Mouse (Mus musculus) cerebellum, postnatal 25 days (tissue): ENCODE measurements around the gene Gmnc.

ENCODE experiments used
- DNase-seq, 2 experiments: peaks; one replicate each; pipeline ENCODE4 v3.0.0; 2021; ENCODE audit warnings: mixed read lengths in 2 of 2

Gene Gmnc

DNA sequence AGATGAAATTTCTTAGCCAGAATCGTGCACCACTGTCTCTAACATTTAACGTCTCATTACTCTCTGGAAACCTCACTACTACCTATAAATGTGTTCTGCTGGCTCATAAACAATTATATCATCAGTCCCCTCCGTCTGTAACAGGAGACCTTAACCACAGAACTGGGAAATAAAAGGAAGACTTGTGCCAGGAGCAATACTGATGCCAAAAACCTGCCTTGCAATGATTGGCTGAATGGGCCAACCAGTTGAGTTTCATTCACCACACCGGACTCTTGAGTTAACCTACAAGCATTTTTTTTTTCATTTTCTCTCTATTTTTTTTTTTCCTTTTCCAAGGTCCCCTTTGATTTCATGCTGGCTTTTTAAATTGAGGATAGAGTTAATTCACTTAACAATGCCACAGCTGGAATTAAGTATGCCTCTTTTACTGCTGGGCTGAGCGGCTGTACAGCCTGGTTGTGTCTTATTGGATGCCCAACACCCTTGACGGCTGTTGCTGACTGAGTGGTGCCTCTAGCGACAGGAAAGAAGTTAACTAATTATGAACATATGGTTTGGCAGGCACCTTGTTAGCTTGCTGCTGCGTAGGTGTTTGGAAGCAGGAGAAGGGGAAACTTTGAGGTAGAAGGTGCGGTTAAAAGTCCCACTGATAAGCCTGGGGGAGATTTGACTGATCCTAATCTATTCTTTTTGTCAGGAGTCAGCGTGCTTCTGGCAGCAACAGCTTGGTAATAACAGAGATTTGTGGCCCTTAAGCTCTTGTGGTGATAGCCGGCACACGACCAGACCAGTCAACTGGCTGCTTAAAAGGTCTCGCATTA, at the start of gene Gmnc:
Gene Gmnc (minus strand): TSS at position 176 of the 824 bp plus-strand sequence.
- no peak for DNase-seq

GRCm38 (mm10) chr16:27027281-27027680, 35.8 kb upstream of the Gmnc start:
- DNase-seq, result no peak

GRCm38 (mm10) chr16:27026226-27026625, 34.8 kb upstream of the Gmnc start:
- no peak for DNase-seq

DNA sequence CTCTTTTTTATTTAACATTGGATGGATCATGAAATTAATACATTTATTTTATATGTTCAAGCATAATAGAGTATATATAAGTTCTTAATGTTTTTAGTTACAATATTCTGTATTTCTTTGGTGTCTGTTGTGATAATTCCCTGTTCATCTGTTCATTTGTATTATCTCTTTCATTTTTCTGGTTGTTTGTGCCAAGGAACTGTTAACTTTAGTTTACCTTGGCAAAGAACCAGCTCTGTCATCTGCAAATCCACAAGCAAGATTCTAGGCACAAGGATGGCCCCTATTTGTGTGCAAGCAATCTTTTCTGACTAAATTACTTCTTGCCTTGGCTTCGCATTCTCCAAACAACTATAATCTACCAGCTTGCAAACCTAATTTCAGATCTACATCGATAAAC, 31.3 kb upstream of the Gmnc start:
- no peak for DNase-seq

DNA sequence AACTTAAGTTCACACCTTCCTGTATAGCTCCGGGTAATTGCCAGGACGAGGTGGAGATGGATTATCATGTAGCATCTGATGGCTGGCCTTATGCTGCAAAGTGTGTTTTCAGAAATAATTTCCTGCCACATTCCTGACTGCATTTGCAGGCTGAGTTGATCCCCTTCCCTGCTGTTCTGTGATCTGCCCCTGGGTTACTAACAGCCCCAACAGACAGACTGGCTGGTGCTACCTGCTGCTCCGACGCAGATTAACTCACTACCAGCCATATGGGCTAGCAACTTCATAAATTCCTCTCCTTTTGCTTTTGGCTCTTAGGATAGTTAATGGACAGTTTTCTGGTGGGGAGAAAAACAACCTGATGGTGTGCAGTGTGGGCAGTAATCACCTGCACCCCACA, 25.9 kb upstream of the Gmnc start:
- peak; percentile 16 to 50 for DNase-seq

GRCm38 (mm10) chr16:27002714-27003113, 11.3 kb upstream of the Gmnc start:
- DNase-seq, result no peak

- no peak for DNase-seq
Observed at GRCm38 (mm10) chr16:26999563-26999962, 8.1 kb upstream of the Gmnc start.

GRCm38 (mm10) chr16:26989415-26990315, 1.8 kb downstream of the Gmnc start:
- DNase-seq, result peak; percentile 43 to 68

- DNase-seq, result no peak
Observed at GRCm38 (mm10) chr16:26988188-26988587, 3.3 kb downstream of the Gmnc start.

DNA sequence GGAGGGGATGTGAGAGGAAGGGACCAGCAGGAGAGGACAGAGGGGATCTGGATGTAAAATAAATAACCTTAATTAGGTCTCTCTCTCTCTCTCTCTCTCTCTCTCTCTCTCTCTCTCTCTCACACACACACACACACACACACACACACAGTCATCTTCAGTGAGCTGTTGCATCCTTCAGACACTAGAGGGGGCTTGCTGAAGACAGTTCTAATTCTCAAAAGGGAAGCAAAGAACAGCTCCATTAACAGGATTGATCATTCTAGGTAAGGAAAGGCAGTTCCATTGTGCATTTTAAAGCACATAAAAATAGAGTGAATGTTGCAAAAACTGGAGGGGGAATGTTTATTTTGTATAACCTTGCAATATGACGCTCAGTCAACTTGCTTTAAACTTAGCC, 5.7 kb downstream of the Gmnc start:
- peak in 1 of 2 experiments; percentile 15 for DNase-seq

GRCm38 (mm10) chr16:26982112-26982511, 9.3 kb downstream of the Gmnc start:
- no peak for DNase-seq

GRCm38 (mm10) chr16:26967967-26968366, 23.5 kb downstream of the Gmnc start:
- peak; percentile 61 to 76 for DNase-seq

DNA sequence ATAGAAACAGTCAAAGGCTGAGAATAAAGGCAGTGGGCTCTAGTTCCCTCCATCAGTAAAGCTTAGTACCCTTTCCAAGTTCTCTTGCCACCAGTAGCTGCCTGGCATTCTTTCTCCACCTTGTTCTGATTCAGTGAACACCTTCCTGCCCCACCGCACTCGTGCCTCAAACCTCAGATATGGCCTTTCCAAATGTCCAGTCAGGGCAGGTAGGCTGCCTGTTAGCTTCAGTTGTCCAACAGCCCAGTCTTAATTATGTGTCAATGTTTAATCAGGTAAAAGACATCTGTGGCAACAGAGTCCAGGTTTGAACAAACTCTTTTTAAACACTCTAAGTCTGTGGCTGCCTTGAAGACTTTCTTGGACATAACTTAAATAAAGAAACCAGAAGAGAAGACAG, 24.6 kb downstream of the Gmnc start:
- DNase-seq, result no peak

DNA sequence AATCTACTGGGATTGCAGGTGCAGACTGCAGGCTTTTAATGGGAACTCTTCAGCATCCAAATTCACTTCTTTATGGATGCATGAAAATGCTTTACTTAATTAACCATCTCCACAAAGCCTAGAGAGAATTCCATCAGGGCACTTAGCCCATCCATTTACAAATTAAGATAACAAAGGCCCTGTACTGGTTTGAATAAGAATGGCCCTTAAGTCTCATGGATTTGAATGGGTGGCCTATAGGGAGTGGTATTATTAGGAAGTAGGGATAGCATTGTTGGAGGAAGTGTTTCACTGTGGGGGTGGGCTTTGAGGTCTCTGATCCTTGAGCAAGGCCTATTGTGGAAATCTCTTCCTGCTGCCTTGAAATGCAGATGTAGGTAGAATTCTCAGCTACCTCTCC, 29.5 kb downstream of the Gmnc start:
- DNase-seq, result no peak

GRCm38 (mm10) chr16:26951601-26952000, 39.9 kb downstream of the Gmnc start:
- no peak for DNase-seq

- DNase-seq, result no peak
Observed at GRCm38 (mm10) chr16:26950209-26950608, 41.2 kb downstream of the Gmnc start.

DNA sequence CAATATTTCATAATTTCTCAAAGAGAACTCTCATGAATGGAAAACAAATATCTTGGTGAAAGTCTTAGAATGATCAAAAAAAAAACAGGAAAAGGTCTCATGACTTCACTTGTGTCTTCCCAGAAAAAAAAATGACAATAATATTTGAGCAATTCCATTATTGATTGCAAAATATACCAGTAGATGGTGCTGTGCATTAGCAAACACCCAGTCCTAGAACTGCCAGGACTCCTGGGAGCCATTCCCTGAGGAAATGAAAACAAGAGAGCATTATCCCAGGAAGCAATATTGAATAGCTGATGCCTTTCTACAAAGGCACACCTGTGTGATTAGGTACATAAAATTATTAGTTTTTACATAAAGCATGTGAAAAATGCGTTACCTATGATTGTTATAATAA, 87.5 kb downstream of the Gmnc start:
- peak in 1 of 2 experiments; percentile 8 for DNase-seq

GRCm38 (mm10) chr16:26901471-26901870, 90.0 kb downstream of the Gmnc start:
- peak; percentile 3 to 14 for DNase-seq

DNA sequence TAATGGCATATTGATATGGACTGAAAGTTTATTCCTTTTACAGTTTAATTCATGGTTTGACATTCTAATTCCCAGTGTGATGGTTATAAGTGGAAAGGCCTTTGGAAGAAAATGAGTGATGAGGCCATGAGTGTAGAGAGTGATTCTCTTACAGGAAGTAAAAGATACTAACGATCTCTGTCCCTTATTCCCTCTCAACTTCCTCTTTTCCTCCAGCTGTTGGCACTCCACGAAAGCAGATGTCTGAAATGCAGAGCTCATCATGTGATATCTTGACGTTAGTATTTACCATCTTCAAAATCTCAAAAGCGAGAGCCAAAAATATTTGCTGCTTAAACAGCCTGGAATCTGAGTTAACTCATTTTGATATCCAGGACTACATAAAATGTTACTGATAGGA, 105.1 kb downstream of the Gmnc start:
- DNase-seq, result no peak

GRCm38 (mm10) chr16:26876885-26877284, 114.6 kb downstream of the Gmnc start:
- DNase-seq, result no peak
